Mouse (Mus musculus): ENCODE measurements around the gene Htra1. TPM values are rescaled to one million over a fixed set of nuclear protein-coding genes. Genes with fewer than 3 reads are reported as not detected.

Htra1 gene
- 25.0 and 37.0 TPM in 2 replicates for polyA plus RNA-seq (2012; rRNA removed)

GRCm38 (mm10) chr7:130935793-130936471 lies at the start of gene Htra1:
Htra1 (plus strand) TSS chr7:130936111.

GRCm38 (mm10) chr7:131031755-131032154 lies 95.8 kb downstream of the Htra1 start, which contains the start of gene Dmbt1:
Dmbt1 (plus strand) TSS chr7:131032053.

Other genes with a start within 250 kb of the Htra1 start
- gene Btbd16, start 162.0 kb upstream of the Htra1 start, polyA plus RNA-seq (2012; rRNA removed) = 0.20 and 0.23 TPM in 2 replicates
- gene Plekha1, start 70.4 kb upstream of the Htra1 start, polyA plus RNA-seq (2012; rRNA removed) = 217 and 219 TPM in 2 replicates
- gene Dmbt1, start 95.9 kb downstream of the Htra1 start, polyA plus RNA-seq (2012; rRNA removed) = 0.01 and 0.03 TPM in 2 replicates
- gene 4933402N03Rik, start 210.2 kb downstream of the Htra1 start, polyA plus RNA-seq (2012; rRNA removed) = not detected in 2 replicates
- gene 5430419D17Rik, start 238.3 kb downstream of the Htra1 start, polyA plus RNA-seq (2012; rRNA removed) = 0.04 TPM in 2 replicates